Mouse (Mus musculus): Measurements from ENCODE around the gene Rpl7l1.
"Not testable (repeated sequence)": the region's sequence is repeated elsewhere in the genome, so short reads cannot be mapped to it uniquely, and the experiment has no call there.

The Rpl7l1 gene

GRCm38 (mm10) chr17:46782341-46783221 is at the start of gene Rpl7l1:
Gene Rpl7l1, minus strand, starts transcription at chr17:46782672.
- peak; percentile 94 to 95 for DNase-seq

DNA sequence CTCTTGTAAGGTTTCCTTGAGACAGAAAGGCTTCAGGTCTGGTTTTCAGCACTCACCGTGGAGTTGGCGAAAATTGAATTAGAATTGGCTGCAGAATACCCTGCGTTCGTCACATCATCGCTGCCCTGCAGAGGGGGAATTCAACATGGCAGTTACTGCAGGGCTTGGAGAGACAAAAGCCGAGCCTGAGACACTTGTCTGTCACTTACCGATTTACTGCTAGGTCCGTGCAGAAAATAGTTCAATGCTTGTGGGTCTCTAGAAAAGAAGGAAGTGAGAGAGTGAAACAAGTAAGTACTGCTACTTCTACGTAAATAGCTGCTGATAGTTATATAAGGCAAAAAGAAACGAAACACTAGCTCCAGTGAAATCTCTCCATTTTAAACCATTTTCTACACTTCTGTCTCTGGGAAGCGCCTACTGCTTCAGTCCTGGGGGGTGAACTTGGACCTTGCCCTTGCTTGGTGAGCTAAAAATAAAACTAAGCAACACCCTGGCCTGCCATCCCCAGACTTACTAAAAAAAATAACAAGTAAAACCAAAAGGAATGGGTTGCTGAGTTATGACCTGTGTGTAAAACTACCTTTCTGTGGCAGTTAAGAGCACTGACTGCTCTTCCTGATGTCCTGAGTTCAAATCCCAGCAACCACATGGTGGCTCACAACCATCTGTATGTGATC is 47.5 kb upstream of the Rpl7l1 start:
- peak; percentile 54 to 62 for DNase-seq

DNA sequence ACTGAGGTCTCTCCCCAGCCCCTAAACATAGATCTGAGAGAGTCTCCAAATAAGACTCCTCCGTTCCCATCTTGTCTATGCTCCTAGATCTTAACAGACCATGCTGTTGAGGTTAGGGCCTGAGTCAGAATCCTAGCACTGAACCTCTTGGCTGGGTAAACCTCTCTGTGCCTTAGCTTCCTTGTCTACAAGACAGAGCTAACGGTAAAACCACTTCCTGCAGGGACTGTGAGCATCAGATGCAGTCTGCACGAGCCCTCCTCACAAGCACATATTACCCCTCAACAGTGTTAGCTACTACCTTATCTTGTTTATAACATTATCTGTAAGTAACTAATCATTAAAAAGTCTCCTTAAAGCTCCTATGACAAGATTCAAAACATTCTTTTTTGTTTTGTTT is 46.5 kb upstream of the Rpl7l1 start:
- DNase-seq, result peak; percentile 40 to 41

DNA sequence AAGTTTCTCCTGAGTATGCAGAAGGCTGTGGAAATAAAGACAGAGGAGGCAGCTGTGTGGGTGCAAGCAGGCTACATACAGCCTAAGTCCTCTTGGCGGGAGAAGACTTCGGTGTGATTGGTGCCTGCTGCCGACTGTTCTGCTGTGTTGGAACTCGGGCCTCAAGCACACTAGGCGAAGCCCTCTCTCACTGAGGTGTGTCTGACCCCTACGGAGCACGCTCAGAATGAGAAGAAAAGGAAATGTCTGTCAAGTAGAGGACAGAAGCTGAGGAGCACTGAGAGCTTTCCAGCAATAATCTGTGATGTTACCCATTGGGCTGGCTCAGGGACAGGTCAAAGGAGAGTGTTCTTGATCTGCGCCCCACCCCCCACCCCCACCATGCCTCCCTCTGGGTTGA is 40.6 kb upstream of the Rpl7l1 start:
- DNase-seq, result no peak

DNA sequence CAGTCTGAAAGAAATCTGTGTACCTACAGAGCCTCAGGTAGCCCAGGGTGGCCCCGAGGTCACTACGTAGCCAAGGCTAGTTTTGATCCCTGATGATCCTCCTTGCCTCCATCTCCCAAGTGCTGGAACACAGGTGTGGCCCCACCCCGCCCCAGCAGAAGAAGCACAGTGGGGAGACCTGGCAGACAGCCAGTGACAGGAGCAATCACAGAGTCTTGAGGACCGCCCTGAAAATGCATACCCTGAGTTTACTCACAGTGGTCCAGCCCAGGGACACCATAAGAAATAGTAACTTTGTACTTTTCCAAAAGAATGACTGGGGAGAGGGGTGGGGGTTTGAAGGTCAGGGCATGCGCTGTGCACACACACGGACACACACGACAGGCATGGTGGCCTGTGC is 38.2 kb upstream of the Rpl7l1 start:
- no peak for DNase-seq

DNA sequence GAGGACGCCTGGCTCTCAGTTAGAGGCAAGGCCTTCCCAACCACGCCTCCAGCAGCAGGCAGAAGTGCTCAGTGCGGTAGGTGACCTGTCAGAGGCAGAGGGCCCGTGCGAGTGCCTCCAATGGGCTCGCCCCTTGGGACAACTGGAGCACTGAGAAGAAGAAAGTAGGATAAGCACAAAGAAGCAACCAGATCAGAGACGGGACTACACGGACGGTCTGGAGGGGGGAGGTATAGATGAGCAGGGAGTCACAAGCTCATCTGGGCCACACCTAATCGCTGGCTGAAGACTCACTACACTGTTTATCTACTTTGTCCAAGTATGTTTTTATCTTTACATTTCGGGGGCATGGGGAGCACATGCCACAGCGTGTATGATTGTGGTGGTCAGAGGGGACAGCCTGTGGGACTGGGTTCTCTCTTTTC is 35.3 kb upstream of the Rpl7l1 start:
- DNase-seq, result no peak

DNA sequence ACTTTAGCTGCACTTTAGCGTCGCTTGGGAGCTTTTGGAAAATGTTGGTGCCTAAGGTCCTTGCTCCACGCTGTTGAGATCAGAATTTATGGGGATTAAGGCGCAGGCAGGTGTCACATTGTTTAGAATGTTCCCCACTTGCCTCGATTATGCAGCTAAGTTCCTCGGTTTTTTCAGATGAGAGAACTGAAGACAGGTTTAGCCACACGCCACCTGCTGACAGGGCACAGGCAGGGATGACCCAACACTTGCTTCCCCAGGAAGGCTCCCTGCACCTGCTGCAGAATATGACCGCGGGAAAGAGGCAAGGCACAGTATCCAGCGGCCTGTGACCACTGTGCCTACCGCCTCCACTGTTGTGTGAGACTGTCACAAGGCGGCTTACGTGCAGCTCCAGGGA is 33.8 kb upstream of the Rpl7l1 start:
- no peak for DNase-seq

DNA sequence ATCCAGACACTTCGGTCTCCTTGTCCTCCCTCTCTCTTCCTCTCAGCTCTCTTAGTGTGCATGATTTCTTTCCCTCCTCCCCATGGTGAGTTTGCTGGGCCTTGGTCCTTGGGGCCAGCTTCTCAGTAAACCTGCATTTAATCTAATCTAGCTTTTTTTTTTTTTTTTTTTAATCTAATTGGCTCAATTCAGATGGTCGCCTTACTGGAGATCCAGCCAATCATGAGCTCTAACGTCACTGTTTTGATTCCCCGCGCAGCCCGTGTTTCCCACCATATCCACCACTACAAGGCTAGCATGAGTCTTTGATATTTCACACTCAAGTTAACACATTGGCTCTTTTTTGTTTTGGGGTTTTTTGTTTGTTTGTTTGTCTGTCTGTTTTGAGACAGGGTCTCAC is 32.0 kb upstream of the Rpl7l1 start:
- no peak for DNase-seq

DNA sequence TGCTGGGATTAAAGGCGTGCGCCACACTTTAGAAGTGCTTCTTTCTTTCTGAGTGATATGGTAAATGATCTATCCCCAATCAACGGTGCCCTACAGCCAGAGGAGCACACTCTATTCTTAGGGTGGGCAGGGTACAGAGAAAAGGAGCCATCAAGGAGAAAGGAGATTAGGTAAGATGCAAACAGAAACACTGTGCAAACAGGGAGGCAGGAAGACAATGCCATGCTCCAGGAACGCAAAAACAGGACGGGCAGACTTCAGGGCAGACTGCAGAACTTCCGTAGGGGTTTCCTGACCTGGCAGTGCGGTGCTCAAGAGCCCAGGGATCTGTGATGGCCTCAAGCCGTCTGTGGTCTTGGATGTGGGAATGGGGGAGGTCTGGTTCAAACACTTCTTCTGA is 31.2 kb upstream of the Rpl7l1 start:
- no peak for DNase-seq

DNA sequence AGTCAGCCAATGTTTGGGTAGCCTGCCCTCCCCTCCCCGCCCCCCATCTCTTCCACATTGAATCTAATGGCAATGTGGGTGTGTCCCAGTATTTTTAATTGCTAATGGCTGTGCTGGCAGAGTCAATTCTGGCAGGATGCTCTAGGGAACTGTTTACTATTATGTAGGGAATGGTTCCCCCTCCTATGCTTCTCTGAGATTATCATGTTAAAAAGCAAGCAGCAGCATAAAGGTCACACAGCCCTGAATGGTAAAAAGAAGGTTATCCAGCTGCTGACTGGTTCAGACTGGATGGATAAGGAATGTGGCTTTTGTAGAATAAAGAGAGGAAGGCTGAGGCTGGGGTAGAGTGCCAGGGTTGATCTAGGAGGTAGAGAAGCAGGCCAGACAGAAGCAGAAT is 30.0 kb upstream of the Rpl7l1 start:
- no peak for DNase-seq

- no peak for DNase-seq
Observed at GRCm38 (mm10) chr17:46810672-46811071, 28.2 kb upstream of the Rpl7l1 start.

GRCm38 (mm10) chr17:46809131-46809830 is 26.8 kb upstream of the Rpl7l1 start:
- no peak for DNase-seq

GRCm38 (mm10) chr17:46808376-46808775 is 25.9 kb upstream of the Rpl7l1 start:
- DNase-seq, result no peak

GRCm38 (mm10) chr17:46801761-46802160 is 19.3 kb upstream of the Rpl7l1 start:
- DNase-seq, result no peak

DNA sequence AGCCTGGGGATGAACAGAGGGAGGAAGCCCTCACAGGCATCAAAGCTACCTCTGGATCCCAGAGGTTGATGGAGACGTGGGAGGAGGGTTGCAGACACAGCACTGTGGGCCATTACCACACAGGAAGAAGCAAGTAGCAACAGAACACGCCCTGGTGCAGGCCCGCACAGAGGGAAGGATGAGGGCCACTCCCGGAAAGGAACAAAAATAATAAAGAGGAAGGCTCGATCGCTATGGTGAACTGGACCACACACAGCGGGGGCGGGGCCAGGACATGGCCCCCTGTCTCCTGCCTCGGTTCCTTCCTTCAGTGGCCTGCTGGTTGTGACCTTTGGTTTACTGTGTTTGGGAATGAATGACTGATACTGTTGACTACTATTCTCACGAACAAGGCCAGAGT is 17.2 kb upstream of the Rpl7l1 start:
- DNase-seq, result no peak

GRCm38 (mm10) chr17:46797386-46797785 is 14.9 kb upstream of the Rpl7l1 start:
- DNase-seq, result no peak

- DNase-seq, result no peak
Observed at GRCm38 (mm10) chr17:46796743-46797142, 14.3 kb upstream of the Rpl7l1 start.

DNA sequence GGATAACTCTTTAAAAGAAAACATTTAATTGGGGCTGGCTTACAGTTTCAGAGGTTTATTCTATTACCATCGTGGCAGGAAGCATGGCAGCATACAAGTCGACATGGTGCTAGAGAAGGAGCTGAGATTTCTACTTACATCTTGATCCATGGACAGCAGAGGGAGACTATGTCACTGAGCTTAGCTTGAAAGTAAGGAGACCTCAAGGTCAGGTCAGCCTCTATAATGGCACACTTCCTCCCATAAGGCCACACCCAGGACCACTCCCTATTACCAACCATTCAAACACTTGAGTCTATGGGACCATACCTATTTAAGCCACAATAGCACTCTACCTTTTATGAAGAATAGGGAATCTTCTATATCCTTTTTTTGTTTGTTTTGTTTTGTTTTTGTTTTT is 10.5 kb upstream of the Rpl7l1 start:
- DNase-seq, result no peak

GRCm38 (mm10) chr17:46787974-46788373 is 5.5 kb upstream of the Rpl7l1 start:
- DNase-seq, result not testable (repeated sequence)

DNA sequence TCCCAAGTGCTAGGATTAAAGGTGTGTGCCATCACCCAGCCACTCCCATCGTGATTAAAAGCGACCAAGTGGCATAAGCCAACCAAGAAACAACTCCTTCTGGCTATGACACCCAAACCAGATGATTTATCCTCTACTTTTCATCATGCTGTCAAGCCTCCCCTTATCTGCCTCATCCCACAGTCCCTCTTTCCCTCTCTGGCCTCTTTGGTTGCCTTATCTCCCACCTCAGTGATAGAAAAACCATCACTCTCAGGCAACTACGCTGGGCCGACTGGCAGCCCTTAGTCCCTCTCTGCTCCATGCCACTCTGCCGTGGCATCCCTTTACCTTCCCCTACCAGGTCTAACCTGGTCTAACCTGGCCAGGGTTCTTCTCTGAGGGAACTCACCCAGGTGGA is 4.5 kb upstream of the Rpl7l1 start:
- no peak for DNase-seq

GRCm38 (mm10) chr17:46783222-46783565 is 722 bp upstream of the Rpl7l1 start:
- DNase-seq, result no peak

DNA sequence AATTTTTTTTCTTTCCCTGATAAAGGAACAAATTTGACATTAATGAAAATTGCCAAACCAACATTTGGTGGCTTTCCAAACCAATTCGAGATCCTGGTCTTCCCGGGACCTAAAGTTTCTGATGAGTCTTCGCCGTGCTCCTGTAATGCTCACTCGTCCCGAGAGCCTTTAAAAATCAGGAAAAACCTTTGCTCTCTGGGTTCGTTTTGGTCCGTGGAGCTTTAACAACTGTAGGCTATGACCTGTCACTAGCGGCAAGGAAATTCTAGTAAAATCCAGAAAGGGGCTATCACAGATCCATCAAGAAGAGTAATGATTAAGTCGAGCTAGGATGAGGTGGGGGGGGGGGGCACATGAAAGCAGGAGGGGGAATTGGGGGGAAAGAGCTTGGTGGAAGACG is 596 bp downstream of the Rpl7l1 start:
- DNase-seq, result no peak

DNA sequence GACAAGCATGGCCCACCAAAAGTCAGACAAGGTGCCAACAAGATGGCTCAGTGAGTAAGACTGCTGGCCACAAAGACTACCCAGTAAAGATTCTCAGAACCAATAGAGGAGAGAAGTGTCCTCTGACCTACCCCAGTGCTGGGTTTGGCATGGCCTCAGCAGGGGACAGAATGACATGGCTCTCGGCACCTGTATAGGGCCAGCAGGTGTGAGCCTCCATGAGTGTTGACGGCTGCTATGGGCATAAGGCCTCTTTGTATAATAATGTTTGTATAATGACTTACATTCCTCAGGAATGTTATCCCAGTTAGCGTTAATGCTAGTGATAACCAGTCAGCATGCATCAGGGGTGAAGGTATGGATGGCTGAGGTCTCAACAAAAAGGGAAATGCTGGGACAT is 6.4 kb downstream of the Rpl7l1 start:
- DNase-seq, result no peak

DNA sequence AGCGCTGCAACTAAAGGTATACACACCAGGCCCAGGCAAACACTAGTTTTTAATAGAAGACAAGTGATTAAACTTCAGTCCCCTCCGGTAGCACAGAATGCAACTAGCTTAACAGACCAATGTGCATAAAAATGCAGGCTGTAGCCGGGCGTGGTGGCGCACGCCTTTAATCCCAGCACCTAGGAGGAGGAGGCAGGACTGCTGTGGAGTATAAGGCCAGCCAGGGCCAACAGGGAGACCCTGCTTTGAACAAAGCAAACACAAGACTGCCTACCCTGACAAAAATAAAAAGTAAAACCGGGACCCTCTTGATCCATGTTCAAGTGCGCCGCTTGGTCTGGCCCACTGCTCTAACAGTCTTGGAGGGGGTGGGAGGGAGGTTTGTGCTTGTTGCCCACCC is 7.4 kb downstream of the Rpl7l1 start:
- DNase-seq, result no peak
